Mouse (Mus musculus) forelimb bud, embryonic 11.5 days (tissue): ENCODE data around the gene Atp11a.

ENCODE experiments used
- DNase-seq: peaks from one replicate; pipeline ENCODE4 v3.0.0-alpha.2; 2012; ENCODE audit warnings: low read depth, low spot score

The Atp11a gene

DNA sequence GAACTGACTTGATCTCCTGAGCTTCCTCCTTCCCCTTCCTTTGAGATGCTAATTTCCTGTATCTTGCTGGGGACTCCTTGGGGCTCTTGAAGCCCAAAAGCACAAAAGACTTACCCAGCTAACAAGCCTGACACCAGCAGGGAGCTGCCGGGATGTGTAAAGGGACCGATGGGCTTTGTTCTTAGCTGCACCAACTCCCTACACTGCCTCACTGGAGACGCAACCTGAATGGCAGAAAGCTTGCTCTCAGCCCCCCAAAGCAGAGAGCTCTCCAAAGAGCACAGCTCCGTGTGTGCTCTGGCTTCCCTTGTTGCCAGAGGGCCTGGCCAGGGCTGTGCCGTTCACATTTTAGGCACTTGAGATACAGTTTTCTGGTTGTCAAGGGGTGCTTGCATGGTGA lies 114.6 kb downstream of the Atp11a start:
- DNase-seq, result no peak

DNA sequence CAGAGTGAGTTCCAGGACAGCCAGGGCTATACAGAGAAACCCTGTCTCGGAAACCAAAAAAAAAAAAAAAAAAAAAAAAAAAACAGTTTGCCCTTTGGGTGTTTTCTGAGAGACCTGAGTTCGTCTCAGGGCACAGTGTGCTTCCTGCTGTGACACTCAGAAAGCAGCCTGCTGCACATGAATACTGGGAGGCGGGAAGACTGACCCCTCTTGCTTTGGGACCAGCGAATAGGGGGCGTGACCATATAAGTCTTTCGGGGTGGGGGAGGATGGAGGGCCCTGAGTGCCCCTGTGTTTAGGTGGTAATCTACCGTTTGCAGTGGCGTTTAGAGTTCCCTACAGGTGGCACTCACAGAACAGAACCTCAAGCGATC lies 116.2 kb downstream of the Atp11a start:
- DNase-seq, result no peak

DNA sequence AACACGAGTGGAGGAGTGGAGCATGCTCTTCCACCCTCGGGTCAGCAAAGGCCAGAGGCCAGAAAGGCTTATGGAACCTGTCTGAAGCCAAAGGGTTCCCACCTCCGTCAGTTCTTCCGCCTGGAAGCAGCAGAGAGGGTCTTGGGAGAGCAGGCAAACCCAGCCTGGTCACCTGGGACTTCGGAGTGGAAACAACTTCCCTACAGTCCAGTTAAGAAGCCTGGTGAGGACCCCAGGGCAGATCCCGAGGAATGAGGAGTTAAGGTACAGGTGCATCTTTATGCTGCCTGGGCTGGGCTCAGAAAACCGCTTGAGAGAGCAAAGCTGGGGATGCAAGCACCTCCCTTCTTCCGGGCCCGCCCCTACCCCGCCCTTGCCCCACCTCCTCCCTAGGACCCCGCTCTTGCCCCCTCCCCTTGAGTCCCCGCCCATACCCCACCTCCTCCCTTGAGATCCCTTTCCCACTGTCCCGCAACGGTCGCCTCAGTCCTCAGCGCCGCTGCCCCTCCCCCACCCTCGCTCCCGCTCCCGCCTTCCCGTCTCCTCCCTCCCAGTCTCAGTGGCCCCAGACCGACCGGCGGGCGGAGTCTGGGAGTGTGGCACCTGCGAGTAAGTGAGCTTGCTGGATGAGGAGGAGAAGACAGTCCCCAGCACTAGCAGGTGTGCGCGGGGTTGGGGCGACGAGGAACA lies 116.7 kb downstream of the Atp11a start, which contains the start of gene Mcf2l:
Gene Mcf2l, plus strand, starts transcription at position 450 of the 690 bp plus-strand sequence.
- peak; percentile 77 for DNase-seq

DNA sequence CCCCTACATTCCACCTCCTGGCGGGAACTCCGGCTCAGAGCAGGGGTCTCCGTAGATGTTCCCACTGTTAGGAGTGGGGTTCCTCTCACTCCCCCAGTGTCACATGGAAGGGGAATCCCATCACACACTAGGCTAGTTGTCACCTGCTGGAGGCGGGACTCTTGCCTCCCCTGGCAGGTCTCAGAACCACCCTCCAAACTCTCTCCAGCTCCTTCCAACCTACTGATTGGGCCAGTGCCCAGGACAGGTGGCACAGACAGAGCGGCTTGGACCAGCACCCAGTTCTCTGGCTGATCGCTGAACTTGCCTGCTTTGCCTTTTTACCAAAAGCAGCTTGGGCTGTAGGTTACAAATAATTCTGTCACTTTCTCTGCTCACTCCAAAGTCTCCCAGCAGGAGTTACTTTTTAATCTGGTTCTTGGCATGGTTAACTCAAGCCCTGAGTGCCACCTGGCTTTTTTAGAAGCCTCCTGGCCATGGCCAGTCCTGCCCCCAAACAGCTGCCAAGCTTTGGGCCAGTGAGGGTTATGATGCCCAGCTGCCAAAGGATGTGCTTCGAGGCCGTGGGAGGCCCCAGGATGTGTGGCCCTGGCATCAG lies 117.5 kb downstream of the Atp11a start:
- DNase-seq, result no peak

DNA sequence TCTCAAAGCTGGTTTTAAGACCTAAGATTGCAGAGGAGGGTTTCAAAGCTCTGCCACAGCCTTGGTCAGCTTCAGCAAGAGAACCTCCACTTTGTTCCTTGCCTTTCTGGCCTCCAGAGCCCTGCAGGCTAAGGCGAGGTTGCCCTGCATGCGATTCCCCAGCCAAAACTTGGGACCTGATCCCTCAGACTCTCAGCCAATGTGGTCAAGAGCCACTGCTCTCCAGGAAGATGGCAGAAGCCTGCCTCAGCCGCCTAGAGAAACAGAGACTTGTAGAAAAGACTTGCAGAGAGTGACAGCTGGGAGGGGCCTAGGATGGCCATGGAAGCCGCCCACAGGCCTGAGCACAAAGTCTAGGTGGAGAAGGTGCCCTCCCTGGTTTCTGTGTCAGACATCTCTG lies 118.2 kb downstream of the Atp11a start:
- DNase-seq, result no peak

DNA sequence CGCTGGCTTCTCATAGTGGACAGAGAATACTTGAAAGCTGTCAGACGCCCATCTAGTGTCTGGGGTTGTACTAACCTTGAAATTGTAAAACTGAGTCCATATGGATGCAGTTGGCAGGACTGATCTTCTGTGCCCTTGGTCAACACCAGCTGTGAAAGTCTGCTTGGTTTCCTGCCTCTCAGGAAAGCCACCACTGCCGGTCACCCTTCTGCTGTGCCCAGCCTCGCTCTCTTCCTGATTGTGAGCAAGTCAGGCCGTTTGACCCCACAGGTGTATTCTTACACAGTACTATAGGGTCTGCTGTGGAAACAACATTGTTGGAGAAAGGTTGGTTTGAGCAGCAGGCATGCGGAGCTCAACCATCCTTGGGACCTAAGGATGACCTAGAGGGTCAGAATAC lies 120.3 kb downstream of the Atp11a start:
- DNase-seq, result no peak

DNA sequence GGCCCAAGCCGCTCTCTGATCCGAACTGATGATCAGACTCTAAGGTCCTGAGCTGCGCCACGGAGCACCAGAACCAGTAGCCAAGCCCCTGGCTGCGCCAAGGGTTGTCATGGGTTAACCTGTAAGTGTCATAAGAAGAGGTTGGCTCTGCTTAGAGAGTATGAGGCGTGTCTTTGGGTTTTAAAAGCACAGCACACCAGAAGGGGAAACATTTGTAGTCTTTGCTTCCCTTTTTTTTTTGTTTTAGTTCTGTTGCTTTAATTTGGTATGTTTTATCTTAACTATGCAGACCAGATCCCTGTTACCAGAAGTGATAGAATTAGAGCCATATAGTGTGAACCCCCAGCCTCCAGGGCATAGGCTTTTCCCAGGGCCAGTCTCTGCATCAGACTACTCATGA lies 123.3 kb downstream of the Atp11a start:
- no peak for DNase-seq

DNA sequence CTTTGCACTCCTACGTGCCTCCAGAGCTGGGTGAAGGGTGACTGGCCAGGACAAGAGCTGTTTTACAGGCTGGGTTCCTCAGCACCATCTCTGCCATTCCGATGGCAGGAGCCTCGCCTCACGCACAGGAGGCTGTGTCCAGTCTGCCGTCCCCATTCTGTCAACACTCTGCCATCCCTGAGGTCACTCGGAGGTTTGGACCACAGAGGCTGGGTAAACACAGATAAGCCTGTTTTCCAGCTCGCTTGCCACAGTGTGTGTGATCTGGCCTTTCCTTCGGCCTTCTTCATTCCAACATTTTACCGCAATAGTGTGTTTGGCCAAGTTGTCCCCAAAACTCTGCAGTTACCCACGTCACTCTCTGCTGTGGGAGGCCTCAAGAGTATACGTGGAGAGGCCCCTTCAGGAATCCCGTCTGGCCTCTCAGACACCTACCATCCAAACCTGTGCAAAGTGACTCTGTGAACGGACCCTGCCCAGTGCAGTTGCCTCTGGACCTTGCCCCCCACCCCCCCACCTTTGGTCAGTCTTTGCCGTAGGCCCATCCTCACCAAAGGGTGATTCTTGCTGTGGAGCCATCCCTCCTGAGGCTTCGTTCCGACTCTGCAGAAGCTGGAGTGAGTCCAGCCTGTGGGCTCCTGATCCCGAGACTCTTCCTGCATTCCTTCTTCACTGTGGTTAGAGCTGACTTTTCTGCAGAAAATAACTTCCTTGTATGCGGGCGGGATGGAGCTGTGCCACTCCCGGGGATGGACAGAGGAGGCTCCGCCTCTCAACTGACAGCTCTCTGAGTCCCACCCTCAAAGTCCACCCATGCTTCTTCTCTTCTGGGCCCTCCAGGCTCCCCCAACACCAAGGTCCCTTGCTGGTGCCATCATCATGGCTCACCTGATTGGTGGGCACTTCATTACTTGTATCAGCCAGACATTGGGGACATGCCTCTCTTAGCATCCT lies 126.5 kb downstream of the Atp11a start:
- DNase-seq, result no peak

DNA sequence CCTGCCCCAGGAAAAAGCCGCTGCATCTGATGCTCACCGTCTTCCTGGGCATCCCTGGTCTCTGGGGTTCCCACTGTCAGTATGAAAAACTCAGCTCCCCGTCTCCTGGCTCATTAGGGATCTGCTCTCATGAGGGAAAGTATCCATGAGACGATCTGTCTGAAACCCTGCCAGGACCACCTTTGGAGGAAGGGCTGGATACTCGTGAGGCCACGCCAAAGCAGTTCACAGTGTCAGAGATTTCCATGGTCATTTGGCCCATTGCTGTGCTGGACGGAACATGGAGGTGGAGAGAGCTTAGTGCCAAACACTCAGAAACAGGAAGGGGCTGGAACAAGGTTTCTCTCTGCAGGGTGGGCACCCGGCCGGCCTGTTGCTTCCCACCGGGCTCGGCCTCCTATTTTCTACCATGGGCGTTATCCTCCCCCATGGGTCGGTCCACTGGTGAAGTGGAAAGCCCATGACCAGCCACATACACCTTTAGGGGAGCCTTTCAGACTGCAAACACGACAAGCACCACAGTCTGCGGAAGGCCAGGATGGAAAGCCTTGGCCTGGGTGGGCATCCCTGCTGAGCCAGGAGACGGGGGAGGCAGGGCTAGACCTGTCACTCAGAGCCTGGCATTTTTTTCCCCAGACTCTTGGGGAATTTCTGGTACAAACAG lies 131.1 kb downstream of the Atp11a start:
- DNase-seq, result no peak

DNA sequence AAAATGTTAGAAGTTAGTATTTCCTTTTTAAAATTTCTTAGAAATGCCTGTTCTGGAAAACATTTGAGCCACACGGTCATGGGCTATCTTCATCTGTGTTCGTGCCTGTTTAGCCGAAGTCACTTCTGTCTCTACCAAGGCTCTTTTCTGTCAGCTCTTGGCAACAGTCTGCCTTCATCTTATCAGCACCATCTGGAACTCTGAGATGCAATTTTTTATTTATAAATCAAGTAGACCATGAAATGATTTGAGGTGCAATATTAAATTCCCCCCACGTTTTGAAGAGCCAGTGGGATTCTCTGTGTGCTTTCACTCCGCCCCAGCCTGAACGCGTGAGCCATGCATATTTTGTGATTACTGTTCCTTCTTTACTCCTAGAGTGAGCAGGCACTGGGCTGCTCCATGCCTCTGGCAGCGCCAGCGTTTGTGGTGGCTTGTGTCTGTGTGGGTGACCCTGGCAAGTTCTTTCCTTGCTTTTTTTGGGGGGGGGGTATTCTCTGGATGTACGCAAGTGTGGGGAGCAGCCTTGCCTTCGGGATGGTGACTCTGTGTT lies 132.3 kb downstream of the Atp11a start:
- DNase-seq, result no peak

DNA sequence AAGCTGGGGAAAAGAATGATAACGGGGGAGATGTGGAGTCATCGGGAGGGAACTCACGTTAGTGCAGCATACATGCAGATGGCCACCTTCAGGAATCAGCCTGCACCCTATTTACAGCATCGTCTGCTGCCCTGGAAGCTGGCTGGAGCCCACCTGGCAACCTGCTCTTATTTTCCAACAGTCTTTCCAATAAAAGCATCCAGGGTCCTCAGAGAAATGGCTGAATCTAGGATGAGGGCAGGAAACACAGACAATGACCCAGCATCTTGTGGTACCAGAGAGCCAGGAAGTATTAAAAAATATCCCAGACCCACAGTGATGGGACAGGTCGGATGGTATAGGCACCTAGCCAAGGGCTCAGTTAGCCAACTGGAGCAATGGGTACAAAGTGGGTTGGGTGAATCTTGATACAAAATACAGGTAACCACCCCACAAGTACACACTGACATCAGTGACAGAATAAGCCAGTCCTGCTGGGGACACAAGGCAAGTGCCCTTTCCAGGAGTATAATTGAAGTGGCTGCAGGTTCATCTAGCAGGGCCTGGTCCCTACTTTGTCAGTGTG lies 136.2 kb downstream of the Atp11a start:
- no peak for DNase-seq

DNA sequence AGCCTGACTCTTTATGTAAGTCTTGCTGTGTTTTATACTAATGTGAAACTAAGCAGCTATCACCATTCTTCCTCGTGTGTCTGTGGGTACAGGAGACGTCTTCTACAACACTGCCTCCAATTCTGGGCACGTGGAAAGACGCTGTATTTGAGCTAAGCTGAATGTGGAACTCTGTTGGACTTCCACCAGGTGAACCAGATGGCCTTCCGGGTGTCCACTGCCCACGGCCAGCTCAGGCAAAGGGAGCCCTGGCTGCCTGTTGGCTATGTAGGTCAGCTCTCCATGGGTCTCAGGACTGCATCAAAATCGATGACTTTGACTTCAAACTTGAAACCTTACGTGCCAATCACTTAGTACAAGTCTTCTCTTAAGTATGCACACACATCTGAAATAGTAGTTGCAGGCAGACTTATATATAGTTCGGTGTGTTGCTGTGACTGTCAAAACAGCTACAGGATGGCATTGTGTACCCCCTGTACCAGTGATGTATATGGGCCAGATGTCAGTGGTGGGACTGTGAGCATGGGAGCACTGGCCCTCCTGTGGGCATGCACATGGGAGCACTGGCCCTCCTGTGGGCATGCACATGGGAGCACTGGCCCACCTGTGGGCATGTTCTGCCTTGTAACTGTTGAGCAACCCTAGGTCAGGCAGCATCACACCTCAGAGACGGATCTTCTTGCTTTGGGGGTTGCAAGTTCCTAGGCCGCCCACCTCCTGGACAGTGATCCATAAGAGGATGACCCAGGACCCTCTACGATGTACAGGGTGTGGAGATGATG lies 137.2 kb downstream of the Atp11a start:
- no peak for DNase-seq

DNA sequence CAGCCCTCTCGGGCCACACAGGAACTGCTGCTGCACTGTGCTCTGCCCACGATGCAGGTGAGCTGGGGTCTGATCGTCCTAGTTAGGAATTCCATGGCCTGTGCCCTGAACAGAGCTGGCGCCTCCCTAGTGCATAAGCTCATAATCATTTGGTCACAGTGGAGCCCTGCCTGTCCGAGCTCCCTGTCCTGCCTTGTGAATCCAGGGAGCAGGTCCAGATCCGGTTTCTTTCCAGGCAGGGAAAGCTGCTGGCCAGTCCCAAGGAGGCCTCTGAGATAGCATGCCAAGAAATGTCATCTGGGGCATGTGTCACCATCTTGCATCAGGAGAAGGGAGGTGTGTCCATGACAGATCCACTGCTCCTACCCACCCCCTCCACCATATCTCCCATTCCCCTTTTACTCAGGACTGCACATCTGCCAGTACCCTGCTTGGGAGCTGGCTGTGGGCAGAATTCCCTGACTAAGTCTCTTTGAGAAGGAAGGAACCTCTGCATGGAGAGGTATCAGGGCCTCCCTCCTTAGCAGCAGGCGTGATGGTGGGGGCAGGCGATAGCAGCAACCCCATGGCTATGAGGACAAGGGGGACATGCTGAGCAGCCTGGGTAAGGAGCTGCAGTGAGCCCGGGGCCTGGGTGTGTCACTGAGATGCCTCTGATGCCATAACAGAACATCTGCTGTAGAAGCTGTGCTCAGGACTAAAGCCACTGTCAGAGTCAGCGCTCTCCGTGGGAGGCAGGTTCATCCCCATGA lies 138.1 kb downstream of the Atp11a start:
- no peak for DNase-seq

DNA sequence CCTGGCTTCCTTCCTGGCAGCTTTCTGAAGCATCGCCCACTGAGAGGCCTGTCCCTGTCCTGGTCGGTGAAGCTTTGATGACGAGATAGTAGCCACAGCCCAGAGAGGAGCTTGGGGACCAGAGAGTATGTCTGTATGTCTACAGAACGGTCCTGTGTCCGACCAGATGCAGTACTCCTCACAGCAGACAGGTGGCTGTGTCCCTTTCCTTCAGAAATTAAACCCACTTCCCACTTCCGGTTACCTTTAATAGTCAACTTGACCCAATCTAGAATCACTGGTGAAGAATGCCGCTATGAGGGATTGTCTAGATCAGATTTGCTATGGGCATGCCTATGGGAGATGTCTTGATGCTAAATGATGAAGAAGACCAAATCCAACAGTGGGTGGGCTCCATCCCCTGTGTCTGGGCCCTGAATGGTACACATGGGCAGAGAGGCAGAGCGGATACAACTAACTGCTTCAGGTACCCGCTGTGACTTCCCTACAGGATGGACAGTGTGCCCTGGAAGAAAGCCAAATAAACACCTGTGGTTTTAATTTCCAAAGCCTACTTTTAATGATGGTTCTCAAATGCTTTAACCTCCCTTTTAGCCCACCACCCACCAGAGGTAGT lies 138.8 kb downstream of the Atp11a start:
- DNase-seq, result no peak

DNA sequence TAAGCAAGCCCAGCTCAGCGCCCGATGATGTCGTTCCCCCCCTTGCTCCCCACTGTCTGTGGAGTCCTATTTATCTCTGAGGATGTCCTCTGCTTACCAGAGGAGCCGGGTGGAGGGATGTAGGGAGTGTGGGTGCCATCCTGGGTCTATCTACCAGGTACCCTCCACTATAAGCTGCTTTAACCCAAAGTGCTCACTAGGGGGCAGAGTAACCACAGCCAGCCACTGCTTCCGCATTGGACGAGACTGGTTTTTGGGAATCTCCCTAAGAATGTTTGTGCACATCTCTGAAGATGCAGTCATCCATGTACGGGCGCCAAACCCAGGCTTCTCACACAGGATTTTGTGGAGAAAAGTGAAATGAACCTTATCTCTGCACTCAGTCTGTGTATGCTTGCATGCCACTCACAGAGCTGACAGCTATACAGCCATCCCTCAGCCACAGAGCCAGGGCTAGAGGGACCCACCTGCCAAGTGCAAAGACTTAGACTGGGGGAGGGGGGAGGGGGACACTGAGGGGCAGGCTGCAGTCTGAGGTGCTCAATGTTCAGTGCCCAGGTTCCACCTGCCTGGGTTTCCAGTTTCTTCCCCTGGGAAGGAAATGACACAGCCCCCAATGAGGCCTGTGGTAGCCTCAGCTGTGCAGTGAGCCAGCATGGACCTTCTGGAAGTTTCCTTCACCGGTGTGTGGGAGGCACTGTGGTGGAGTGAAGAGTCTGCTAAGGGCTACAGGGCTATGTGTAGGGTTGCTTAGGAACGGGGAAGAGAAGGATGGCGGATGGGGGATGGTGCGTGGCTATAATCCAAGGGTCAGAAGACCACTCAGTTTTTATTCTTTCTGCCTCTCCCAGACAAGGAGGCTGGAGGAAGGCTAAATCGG lies 139.9 kb downstream of the Atp11a start:
- peak; percentile 56 for DNase-seq

DNA sequence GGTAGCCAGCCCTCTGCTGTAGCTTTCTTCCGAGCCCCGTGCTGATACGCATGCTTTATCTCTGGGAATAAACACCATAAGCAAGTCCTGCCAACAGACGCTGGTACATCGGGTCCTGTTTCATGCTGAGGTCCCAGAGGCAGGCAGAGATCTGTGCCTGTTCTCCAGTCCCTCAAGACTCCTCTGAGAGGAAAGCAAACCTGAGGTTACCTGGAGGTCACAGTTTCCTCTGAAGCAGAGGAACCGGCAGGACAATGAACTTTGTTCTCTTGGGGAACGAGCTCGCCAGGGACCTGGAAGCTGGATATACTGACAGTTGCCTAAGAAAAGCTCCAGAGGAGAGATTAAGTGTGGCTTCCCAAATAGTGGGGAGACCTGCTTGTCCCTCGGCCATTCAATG lies 141.0 kb downstream of the Atp11a start:
- DNase-seq, result no peak

DNA sequence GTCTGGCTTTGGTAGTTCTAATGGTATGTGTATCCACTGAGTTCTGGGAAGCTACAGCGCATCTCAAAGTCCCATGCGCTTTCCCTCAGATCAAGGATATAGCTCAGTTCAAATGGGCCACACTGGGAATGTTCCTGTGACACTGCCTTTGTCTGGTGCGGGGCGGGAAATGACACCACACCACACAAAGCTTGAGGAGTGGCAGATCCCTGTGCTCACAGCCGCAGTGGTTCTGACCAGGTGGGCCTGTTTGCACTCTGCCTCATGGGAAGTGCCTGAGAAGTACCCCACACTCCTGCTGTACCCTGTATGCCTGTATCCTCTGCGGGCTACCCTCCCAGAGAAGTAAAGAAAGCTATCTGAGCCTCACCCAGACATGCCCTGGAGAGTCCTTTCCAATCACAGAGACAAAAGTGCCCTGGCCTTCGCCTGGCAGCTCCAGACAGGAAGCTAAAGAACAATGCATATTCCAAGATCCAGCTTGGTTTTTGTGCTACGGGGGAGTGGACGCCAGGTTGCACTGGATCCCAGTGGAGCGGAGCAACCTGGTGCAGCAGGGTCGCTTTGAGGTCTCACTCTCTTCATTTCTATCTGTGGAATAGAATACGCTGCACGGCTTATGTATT lies 147.1 kb downstream of the Atp11a start:
- no peak for DNase-seq

DNA sequence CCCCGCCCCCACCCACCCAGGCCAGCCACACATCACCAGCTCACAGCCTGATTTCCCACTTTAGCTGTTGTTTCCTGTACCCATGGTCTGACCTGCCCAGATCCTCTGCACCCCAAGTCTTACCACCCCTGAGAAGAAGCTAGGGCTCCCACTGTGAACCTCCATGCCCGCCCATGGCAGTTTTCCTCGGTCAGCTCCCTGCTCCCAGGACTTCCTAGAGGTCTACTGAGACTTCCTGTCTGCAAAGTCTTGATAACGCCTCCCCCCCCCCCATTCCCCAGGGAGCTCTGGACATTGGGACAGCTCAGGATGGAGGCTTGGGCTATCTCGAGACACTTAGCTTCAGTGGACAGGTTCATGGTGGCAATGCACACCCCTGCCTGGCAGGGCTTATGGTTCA lies 148.3 kb downstream of the Atp11a start:
- no peak for DNase-seq
